Mouse (Mus musculus) right cerebral cortex, postnatal 25 days (tissue): ENCODE results near the gene Vsig1.

Source experiments
- DNase-seq: peaks from one replicate; pipeline ENCODE4 v3.0.0; 2022

Vsig1 gene

DNA sequence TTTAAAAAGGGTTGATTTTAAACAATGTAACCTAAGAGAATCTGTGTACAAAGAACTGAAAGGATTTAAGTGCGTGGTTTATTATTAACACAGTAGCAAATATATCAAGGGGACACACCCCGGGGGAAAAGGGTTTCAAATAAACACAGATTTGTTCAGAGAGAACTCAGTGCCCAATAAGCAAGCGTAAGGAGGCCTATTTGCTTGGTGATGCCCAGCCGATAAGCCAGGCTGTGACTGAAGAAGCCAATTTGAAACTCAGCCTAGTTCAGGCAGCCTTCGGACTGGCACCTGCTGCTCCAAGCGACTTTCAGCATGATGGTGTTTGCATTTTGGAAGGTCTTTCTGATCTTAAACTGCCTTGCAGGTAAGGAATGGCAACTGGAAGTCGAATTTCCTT lies at the start of gene Vsig1:
TSS of gene Vsig1 (plus strand) at position 249 of the 400 bp plus-strand sequence.
- DNase-seq = no peak

DNA sequence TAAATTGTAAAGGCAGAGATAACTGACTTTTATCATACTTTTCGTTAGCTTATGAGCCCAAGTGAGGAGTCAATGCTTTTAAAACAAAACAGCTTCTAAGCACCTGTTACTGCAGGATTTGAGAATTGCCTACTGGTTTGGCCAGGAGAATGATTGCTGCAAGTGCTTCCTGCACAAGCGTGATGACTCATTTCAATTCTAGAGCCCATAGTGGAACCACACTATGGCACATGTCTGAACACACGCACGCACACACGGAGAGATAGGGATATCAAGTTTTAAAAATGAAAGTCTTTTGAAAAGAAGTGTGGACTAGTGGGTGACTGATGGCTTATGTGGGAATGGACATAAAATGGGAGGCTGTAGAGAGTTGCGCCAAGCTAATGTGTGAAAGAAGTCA lies 44.6 kb upstream of the Vsig1 start:
- no peak for DNase-seq

DNA sequence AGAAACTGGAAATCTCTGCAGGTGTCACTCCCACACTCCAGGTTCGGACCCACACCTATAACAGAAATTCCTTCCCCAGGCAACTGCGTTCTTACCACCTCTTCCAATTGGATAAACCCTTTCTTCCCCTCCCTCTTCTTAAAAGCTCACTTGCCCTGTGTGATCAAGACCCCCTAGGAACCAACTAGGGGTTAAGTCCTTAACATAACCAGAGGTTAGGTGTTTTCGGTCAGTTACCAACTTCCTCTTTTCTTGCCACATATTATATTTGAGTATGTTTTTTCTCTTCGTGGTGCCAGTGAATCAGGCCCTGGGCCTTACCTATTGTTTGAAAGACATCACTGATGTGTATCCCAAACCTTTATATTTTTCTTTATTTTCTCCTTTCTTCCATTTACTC lies 44.0 kb upstream of the Vsig1 start:
- no peak for DNase-seq

DNA sequence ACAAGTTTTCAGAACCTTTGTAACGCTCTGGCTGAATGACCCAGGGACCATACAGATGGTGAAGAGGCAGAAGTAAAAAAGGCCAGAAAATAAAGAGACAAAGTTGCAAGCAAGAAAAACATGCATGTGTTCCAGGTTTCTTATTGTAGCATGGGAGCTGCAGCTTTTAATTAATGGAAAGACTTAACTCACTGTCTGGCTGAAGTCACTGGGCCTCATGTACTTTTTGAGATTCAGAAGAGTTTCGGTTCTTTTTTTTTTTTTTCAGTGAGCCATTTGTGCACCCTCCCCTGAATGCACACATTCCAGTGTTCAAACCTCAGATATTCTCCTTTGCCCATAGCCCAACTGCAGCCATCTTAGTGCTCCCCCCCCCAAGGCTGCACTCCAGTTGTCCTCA lies 20.2 kb upstream of the Vsig1 start:
- no peak for DNase-seq

DNA sequence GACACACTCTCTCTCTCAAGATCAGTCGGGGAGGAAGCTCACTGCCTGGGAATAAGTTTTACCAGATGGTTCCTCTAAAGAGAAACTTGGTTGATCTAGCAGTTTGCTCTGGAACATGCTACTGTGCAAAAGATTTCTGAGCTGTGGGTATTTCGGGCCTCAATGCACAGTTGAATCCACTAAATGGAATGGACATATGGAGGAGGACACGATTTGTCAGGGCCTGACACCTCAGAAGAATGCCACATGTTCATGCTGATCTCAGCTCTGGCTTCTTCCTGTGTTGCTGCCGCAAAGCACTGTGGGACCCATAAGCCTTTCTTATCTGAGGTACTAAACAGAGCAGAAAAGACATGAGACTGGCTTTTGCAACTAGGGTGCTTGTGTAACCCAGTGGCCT lies 15.6 kb upstream of the Vsig1 start:
- DNase-seq = peak; percentile 3

DNA sequence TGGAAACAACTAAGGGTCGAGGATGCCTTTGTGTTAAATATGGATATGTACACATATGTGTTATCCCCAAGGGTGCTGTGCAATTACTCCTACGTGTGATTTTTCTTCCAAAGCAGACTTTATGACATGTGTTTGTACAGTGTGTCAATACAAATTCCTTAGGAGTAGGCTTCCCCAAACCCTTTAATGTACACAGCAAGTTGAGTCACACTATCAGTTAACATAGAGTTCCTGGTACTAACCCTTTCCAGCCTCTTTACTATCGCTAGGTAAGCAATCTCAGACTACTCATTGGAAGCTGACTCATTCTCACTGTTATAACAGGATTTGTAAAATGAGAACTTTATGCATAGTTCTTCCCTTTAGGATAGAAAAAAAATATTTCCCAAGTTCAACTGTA lies 3.9 kb upstream of the Vsig1 start:
- no peak for DNase-seq

DNA sequence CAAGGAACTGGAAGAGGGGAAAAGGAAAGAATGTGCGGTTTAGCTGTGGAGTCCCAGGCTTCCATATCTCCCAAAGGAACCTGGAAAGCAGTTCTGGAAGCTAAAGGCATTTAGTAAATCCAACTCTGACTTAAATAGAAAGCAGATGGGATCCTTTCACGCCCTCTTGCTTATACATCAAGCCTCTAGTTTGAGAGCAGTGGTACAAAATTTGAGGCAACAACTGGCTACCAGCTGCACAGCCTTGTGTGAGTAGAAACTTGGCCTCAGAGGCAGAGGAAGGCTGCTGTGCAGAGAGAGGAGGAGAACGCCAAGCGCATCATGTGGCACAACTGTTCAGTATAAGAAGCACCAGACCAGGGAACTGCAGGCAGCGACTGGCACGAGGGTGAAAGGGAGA lies 13.9 kb downstream of the Vsig1 start:
- peak; percentile 3 for DNase-seq

DNA sequence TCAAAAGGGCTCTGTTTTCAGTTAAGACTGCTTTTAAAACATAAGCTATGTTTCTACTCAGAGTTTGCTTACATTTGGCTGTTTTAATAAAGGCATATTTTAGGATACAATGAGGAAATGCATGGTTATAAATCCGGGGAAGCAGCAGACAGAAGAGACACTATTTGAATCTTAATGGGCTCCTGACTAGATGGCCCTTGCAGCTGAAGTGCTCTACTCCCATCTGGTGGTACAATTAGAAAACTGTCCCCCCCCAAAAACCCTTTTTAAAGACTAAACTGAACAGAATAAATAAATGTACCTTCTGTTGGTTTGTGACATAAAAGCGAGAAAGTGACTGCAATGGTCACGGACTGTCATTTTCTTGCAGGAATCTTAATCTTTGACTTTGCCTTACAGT lies 24.7 kb downstream of the Vsig1 start:
- no peak for DNase-seq

DNA sequence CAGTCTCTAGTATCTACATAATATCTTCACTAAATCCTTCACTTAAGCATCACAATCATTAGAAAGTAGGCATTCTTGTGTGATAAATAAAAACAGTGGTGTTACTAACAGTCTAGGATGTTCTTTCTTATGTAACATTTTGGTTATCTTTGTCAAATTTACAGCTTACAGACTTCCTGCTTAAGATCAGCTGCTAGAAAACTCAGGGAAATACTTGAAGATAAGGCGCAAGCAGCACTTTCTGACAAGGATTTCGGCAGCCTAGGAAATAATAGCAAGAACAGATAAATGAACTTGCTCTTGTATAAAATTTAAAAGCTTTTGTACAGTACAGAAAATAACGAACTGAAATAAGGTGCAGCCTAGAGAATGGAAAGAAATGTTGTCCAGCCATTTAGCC lies 25.9 kb downstream of the Vsig1 start:
- no peak for DNase-seq

DNA sequence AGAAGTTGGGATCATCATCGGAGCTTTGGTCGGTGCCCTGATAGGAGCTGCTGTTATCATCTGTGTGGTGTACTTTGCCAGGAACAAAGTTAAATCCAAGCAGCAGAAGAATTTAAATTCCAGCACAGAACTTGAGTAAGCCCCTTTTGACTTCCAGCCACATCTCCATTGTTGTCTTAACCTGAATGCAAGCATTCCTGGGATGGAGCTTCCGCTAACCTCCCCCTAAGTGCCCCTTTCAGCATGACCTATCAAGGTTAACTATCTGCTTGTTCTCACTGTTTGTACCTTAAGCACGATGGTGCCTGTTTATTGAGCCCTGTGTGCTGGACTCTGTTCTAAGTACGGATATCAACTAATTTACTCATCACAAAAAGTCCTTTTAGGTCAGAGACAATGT lies 28.9 kb downstream of the Vsig1 start:
- DNase-seq = no peak

DNA sequence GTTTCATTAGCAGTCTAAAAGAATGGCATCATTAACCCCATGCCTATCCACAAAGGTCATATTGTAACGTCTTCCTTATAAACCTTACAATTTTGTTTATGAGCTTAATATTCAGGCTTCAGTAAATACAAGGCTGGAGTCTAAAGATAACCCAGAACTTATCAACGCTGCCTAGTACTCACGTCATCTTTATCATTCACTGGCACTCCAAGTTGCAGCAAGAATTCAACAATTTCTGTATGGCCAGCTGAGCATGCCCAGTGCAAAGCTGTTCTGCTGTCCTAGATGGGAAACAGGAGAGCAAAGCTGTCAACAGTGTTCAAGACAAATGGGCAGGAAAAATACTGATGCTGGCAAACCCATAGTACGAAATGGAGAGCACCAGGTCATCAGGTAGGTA lies 46.2 kb downstream of the Vsig1 start:
- no peak for DNase-seq

DNA sequence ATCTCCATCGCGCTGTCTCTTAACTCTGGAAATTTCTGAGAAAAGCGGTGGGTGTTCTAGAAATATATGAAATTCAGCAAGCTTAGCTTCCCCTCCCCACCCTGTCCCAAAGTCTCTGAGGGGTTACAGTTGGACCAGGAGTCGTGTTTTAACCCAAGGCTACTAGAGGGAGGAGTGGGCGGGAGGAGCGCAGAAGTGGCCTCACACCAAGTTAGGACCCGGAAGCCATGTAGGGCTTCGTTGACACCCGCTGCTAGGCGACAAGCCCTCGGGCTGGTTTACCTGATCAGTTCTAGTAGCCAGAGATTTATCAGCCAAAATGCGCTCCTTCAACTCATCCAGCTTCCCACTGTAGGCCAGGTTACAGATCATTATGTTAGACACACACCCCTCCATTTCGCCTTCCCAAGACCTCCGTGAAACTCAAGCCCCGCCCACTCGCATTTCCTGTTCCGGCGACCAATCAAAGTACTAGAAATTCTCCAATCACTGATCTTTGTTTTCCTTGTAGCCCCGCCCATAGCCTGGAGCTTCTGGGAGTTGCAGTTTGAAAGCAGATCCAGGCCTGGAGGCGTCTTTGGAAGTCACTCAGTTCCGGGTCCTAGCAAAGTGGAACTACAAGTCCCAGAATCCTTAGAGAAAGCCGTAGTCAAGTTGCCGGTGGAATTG lies 49.0 kb downstream of the Vsig1 start, which contains the start of the genes Psmd10 and Atg4a:
TSS of gene Psmd10 (minus strand) at position 457 of the 669 bp plus-strand sequence.
TSS of gene Atg4a (plus strand) at position 636 of the 669 bp plus-strand sequence.
- DNase-seq = peak; percentile 87

DNA sequence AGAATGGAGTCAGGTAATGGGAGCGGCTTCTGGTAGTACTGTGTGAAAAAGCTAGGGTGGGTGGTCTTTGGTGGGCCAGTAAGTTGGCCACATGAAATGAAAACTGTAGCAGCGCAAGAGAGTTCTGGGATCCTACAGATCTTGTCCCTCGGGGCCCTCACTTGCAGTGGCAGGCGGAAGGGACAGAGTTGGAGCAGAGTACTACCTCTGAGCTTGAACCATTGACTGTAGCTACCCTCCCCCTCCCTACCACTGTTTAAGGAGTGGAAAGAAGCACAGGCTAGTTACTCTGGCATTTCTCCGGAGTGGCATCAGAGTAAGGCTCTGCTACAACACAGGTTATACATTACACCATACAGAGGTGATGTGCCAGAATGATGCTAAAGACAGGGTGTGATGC lies 49.6 kb downstream of the Vsig1 start:
- no peak for DNase-seq

DNA sequence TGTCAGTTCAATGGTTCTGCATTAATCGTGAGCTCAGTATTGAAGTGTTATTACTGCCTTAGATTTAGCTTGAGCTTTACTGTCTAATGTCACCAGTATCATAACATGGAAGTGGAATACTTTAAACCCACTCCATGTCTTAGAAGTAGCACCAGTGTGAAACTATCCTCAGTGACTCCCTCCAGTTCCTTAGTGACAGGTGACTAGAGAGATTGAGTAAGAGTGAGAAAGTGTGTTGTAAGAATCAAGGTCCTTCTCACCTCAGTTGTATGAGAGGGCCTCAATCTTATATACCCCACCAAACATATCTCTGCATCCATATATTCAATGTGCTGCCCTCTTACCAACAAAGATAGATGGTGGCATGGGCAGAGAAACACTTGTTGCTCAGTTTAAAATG lies 71.5 kb downstream of the Vsig1 start:
- DNase-seq = no peak

DNA sequence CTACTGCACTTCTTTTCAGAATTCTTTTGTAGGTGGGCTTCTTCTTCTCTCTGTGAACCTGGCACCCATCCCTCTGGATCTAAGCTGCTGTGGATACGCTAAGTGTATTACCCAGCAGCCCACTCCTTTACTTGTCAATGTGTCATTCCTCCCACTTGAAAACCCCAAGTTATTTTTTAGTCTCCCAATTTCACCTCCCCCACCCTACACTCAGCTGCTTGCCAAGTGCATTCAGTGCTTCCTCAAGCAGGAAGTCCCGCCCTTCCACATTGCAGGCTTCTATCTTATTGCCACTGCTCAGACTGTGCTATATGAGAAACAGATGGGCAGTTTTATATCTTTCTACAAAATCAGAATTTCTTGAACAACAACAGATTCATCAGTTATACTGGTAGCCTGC lies 72.1 kb downstream of the Vsig1 start:
- DNase-seq = peak; percentile 8

DNA sequence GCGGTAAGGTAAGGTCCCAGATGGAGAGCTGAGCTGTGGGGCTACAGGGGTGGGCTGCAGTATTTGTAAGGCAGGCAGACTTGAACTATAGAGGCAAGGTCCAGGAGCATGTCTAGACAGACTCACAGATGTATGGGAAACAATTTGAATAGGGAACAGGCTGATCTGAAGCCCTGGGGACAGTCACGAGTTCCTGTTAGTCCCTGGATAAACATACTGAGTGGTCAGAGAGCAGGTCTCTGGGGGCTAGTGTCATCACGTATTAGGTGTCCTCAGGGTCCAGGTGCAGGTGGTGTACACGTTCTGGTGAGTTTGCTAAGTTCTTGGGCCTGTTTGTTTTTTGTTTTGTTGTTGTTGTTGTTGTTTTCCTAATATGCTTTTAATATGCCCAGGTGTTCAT lies 72.8 kb downstream of the Vsig1 start:
- DNase-seq = no peak

DNA sequence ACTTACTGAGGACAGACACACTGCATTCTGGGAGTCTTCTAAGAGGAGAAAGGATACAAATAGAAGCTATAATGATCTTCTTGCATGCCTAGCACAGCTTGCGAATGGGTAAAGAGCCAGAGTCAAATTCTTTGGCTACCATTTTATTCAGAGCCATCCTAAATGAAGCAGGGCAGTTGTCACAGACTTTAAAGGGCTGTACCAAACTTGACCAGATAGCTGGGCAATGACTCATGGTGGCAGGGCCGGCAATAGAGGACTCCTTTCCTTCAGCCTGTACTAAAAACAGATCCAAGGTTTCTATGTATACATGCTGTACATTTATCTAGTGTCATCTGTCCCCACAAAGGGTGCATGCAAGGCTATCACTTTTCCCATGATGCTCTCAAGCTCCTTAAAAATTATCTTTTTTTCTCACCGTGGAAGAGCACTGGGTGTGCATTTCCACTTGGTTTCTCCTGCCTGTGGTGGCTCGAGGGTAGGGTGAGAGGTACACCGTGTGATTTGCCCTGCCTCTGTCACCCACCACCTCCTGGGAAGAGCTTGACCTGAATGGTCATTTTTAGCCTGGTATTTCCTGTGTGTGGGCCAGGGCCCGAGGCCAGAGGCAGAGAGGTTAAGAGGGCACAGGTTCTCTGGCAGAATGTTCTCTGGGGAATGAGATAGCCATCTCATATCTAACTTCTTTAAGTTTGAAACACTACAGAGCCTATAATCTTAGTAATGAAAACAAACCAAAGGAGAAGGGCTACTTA lies 76.0 kb downstream of the Vsig1 start:
- no peak for DNase-seq

DNA sequence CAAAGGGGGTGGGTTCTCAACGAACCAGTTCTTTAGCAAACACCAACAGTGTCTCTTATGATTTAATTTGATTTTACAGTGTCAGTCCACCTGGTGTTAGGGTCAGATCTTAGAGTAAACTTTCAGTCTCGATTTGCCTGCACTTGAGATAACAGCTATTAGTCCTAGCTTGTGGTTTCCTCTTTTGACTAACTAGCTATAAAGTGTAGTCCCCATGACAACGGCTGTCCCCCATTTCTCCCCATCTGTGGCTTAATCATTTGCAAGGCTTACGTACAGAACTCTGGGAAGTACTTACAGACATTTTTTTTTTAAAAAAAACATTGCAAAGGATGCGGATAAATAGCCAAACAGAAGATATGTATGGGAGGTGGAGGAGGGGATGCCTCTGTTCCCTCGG lies 77.4 kb downstream of the Vsig1 start:
- DNase-seq = no peak

DNA sequence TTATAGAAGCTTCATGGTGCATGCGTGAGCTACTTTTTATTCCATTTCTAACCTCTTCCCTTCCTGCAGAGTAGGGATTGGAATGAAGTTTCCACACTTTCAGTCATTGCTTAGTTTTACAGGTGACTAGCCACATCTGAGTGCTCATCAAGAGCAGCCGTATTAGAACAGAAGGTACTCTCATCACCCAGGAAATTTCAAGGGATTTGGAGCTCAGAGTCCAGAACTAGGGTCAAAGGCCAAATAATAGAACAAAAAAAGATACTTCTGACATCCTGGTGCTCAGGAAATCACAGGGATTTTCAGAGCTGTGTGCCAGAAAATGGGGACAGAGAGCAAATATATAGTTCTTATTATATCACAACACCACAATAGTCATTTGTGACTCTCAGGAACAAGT lies 77.8 kb downstream of the Vsig1 start:
- DNase-seq = no peak
